Mouse (Mus musculus) MEL (cell line): Measurements from ENCODE around the gene 2310039H08Rik. TPM values are rescaled to one million over a fixed set of nuclear protein-coding genes. Genes with fewer than 3 reads are reported as not detected.

ENCODE experiments used
- DNase-seq: peaks from one replicate; pipeline ENCODE4 v3.0.0; 2011; ENCODE audit warnings: low read depth, low spot score
- H3K27ac ChIP-seq: 2 replicates; pipeline ENCODE4 v1.5.1; 2012; ENCODE audit warnings: low read depth, mild to moderate bottlenecking, control low read depth, low read length, moderate library complexity; ENCODE audit not compliant: control insufficient read depth
- H3K27me3 ChIP-seq, 2 experiments: fragments of 150-350 bp in 1 of 2; sonication (generic) in 1 of 2; 2 replicates each; pipeline ENCODE4 v1.6.1; 2012; ENCODE audit warnings: low read length in 2 of 2, mild to moderate bottlenecking in 2 of 2, improper control_type of control experiment in 1 of 2, moderate library complexity in 1 of 2; ENCODE audit not compliant: insufficient read depth in 2 of 2, control insufficient read depth in 1 of 2
- H3K36me3 ChIP-seq, 2 experiments: 2 replicates each; pipeline ENCODE4 v1.6.1; 2012 to 2014; ENCODE audit warnings: low read length in 2 of 2, improper control_type of control experiment in 1 of 2, inconsistent platforms in 1 of 2, mild to moderate bottlenecking in 1 of 2; ENCODE audit not compliant: insufficient read depth in 2 of 2, control insufficient read depth in 1 of 2
- H3K4me1 ChIP-seq, 2 experiments: fragments of 150-350 bp in 1 of 2; sonication (generic) in 1 of 2; 2 replicates each; pipeline ENCODE4 v1.6.1; 2012; ENCODE audit warnings: low read length in 2 of 2, improper control_type of control experiment in 1 of 2, mild to moderate bottlenecking in 1 of 2; ENCODE audit not compliant: insufficient read depth in 2 of 2, control insufficient read depth in 1 of 2
- H3K4me3 ChIP-seq, 2 experiments: fragments of 150-350 bp in 1 of 2; sonication (generic) in 1 of 2; 2 replicates each; pipeline ENCODE4 v1.5.1; 2012; ENCODE audit warnings: low read depth in 2 of 2, low read length in 2 of 2, mild to moderate bottlenecking in 2 of 2, moderate library complexity in 2 of 2, control low read depth in 1 of 2, improper control_type of control experiment in 1 of 2; ENCODE audit not compliant: control insufficient read depth in 1 of 2, insufficient read depth in 1 of 2
- H3K79me2 ChIP-seq: 2 replicates; pipeline ENCODE4 v1.6.1; 2012; ENCODE audit warnings: mild to moderate bottlenecking, low read length, moderate library complexity; ENCODE audit not compliant: control insufficient read depth, poor library complexity, insufficient read depth
- H3K9ac ChIP-seq: 2 replicates; pipeline ENCODE4 v1.6.1; 2012; ENCODE audit warnings: low read depth, mild to moderate bottlenecking, control low read depth, low read length, moderate library complexity; ENCODE audit not compliant: control insufficient read depth, poor library complexity, severe bottlenecking
- H3K9me3 ChIP-seq: fragments of 150-350 bp; sonication (generic); replicated peaks from 2 replicates; pipeline ENCODE4 v1.6.1; 2012; ENCODE audit warnings: mild to moderate bottlenecking, low read length, improper control_type of control experiment, moderate library complexity; ENCODE audit not compliant: insufficient read depth
- CHD1 ChIP-seq: IDR thresholded peaks from 2 replicates; pipeline ENCODE4 v1.6.1; 2012; ENCODE audit warnings: low read depth, mild to moderate bottlenecking, inconsistent platforms, low read length, improper control_type of control experiment
- CTCF ChIP-seq, 3 experiments: IDR thresholded peaks in 2 of 3; conservative IDR thresholded peaks in 1 of 3; 2 replicates each; pipeline ENCODE4 v1.5.1; 2011 to 2012; ENCODE audit warnings: low read length in 3 of 3, low read depth in 2 of 3, mild to moderate bottlenecking in 2 of 3, improper control_type of control experiment in 1 of 3, inconsistent platforms in 1 of 3, mixed read lengths in 1 of 3, moderate library complexity in 1 of 3; ENCODE audit not compliant: control insufficient read depth in 1 of 3, insufficient read depth in 1 of 3, poor library complexity in 1 of 3, severe bottlenecking in 1 of 3
- E2F4 ChIP-seq: IDR thresholded peaks from 2 replicates; pipeline ENCODE4 v1.6.1; 2011; ENCODE audit warnings: low read depth, low read length, improper control_type of control experiment, borderline replicate concordance
- ETS1 ChIP-seq: IDR thresholded peaks from 2 replicates; pipeline ENCODE4 v1.6.1; 2012; ENCODE audit warnings: low read depth, mild to moderate bottlenecking, inconsistent platforms, low read length, improper control_type of control experiment, moderate library complexity
- GATA1 ChIP-seq: IDR thresholded peaks from 2 replicates; pipeline ENCODE4 v1.6.1; 2011; ENCODE audit warnings: low read depth, low read length, improper control_type of control experiment
- HCFC1 ChIP-seq: IDR thresholded peaks from 2 replicates; pipeline ENCODE4 v1.6.1; 2012; ENCODE audit warnings: low read depth, mild to moderate bottlenecking, inconsistent platforms, low read length, improper control_type of control experiment, moderate library complexity
- JUND ChIP-seq: IDR thresholded peaks from 2 replicates; pipeline ENCODE4 v1.6.1; 2011; ENCODE audit warnings: low read depth, mild to moderate bottlenecking, improper control_type of control experiment, low read length
- KAT2A ChIP-seq: conservative IDR thresholded peaks from 2 replicates; pipeline ENCODE4 v1.6.1; 2012; ENCODE audit warnings: low read depth, low read length, improper control_type of control experiment, inconsistent platforms
- MAFK ChIP-seq: IDR thresholded peaks from 2 replicates; pipeline ENCODE4 v1.6.1; 2011; ENCODE audit warnings: low read depth, mild to moderate bottlenecking, low read length, improper control_type of control experiment, borderline replicate concordance
- MAX ChIP-seq: IDR thresholded peaks from 2 replicates; pipeline ENCODE4 v1.6.1; 2011; ENCODE audit warnings: low read length, improper control_type of control experiment
- MAZ ChIP-seq: IDR thresholded peaks from 2 replicates; pipeline ENCODE4 v1.6.1; 2012; ENCODE audit warnings: low read depth, mild to moderate bottlenecking, inconsistent platforms, low read length, improper control_type of control experiment
- MEF2A ChIP-seq: IDR thresholded peaks from 2 replicates; pipeline ENCODE4 v1.6.1; 2014; ENCODE audit warnings: low read depth, mild to moderate bottlenecking, inconsistent platforms, low read length, improper control_type of control experiment; ENCODE audit not compliant: poor library complexity, insufficient replicate concordance, severe bottlenecking; ENCODE audit errors: extremely low read depth
- MYC ChIP-seq: IDR thresholded peaks from 2 replicates; pipeline ENCODE4 v1.6.1; 2011; ENCODE audit warnings: low read depth, mild to moderate bottlenecking, low read length, improper control_type of control experiment, moderate library complexity
- NRF1 ChIP-seq: IDR thresholded peaks from 2 replicates; pipeline ENCODE4 v1.6.1; 2014; ENCODE audit warnings: low read depth, mild to moderate bottlenecking, inconsistent platforms, low read length, improper control_type of control experiment, moderate library complexity; ENCODE audit not compliant: poor library complexity, insufficient read depth, severe bottlenecking
- POLR2A ChIP-seq, 2 experiments: IDR thresholded peaks; 2 replicates each; pipeline ENCODE4 v1.6.1; 2011 to 2012; ENCODE audit warnings: low read length in 2 of 2, mild to moderate bottlenecking in 2 of 2, control low read depth in 1 of 2, improper control_type of control experiment in 1 of 2, low read depth in 1 of 2, moderate library complexity in 1 of 2; ENCODE audit not compliant: control insufficient read depth in 1 of 2, insufficient read depth in 1 of 2, poor library complexity in 1 of 2
- POLR2AphosphoS2 ChIP-seq: IDR thresholded peaks from 2 replicates; pipeline ENCODE4 v1.6.1; 2011; ENCODE audit warnings: low read length, improper control_type of control experiment
- RAD21 ChIP-seq: IDR thresholded peaks from 2 replicates; pipeline ENCODE4 v1.6.1; 2011; ENCODE audit warnings: mild to moderate bottlenecking, low read depth, low read length, improper control_type of control experiment
- RCOR1 ChIP-seq: IDR thresholded peaks from 2 replicates; pipeline ENCODE4 v1.6.1; 2012; ENCODE audit warnings: low read depth, mild to moderate bottlenecking, inconsistent platforms, low read length, improper control_type of control experiment
- TAL1 ChIP-seq: IDR thresholded peaks from 2 replicates; pipeline ENCODE4 v1.6.1; 2012; ENCODE audit warnings: mild to moderate bottlenecking, inconsistent platforms, low read length, moderate library complexity, mixed read lengths
- TBP ChIP-seq: IDR thresholded peaks from 2 replicates; pipeline ENCODE4 v1.8.0; 2011; ENCODE audit warnings: low read depth, low read length, improper control_type of control experiment
- TCF12 ChIP-seq: IDR thresholded peaks from 2 replicates; pipeline ENCODE4 v1.6.1; 2014; ENCODE audit warnings: low read depth, mild to moderate bottlenecking, inconsistent platforms, low read length, improper control_type of control experiment, moderate library complexity
- UBTF ChIP-seq: IDR thresholded peaks from 2 replicates; pipeline ENCODE4 v1.6.1; 2012; ENCODE audit warnings: low read depth, mild to moderate bottlenecking, inconsistent platforms, low read length, improper control_type of control experiment, moderate library complexity, borderline replicate concordance; ENCODE audit not compliant: insufficient read depth
- USF1 ChIP-seq: IDR thresholded peaks from 2 replicates; pipeline ENCODE4 v1.6.1; 2014; ENCODE audit warnings: low read depth, mild to moderate bottlenecking, inconsistent platforms, low read length, improper control_type of control experiment, moderate library complexity
- ZC3H11A ChIP-seq: IDR thresholded peaks from 2 replicates; pipeline ENCODE4 v1.6.1; 2012; ENCODE audit warnings: low read depth, mild to moderate bottlenecking, inconsistent platforms, low read length, improper control_type of control experiment
- ZKSCAN1 ChIP-seq: IDR thresholded peaks from 2 replicates; pipeline ENCODE4 v1.6.1; 2012; ENCODE audit warnings: low read depth, mild to moderate bottlenecking, inconsistent platforms, low read length, improper control_type of control experiment, moderate library complexity
- ZMIZ1 ChIP-seq: IDR thresholded peaks from 2 replicates; pipeline ENCODE4 v1.6.1; 2012; ENCODE audit warnings: low read depth, mild to moderate bottlenecking, inconsistent platforms, low read length, improper control_type of control experiment, moderate library complexity
- ZNF384 ChIP-seq: IDR thresholded peaks from 2 replicates; pipeline ENCODE4 v1.6.1; 2012; ENCODE audit warnings: low read depth, mild to moderate bottlenecking, inconsistent platforms, low read length, improper control_type of control experiment
- polyA plus RNA-seq, 2 experiments: library from polyadenylated mRNA; stranded (reverse) in 1 of 2; unstranded in 1 of 2; fragments of >175 nt in 1 of 2; fragments of >200 nt in 1 of 2; gene quantifications; 2 replicates each; pipeline versions ENCODE4 v1.2.1 to v1.2.4; 2012; ENCODE audit warnings: low replicate concordance in 2 of 2, low read depth in 1 of 2; ENCODE audit not compliant: insufficient read length in 2 of 2, insufficient read depth in 1 of 2, missing spikeins in 1 of 2
- total RNA-seq: library from RNA; depleted of rRNA; stranded (reverse); fragments of 300-350 nt; gene quantifications from 2 replicates; pipeline ENCODE4 v1.2.3, GENCODE M21; 2012

Gene 2310039H08Rik
- total and polyA plus RNA-seq, 3 experiments = 41.3 to 53.2 TPM; not detected in 1

- H3K4me3 ChIP-seq = peak overlapping the region; percentile 69 to 75
- no peak for DNase-seq
- H3K27ac ChIP-seq = peak overlapping the region; percentile 68
- H3K27me3 ChIP-seq = no peaks in the 10 kb centered on the region
- TF ChIP-seq CHD1 = no peak
- TF ChIP-seq POLR2AphosphoS2 = no peak
- no peak for TF ChIP-seq NRF1
- no peak for TF ChIP-seq ZNF384
- TF ChIP-seq GATA1 = no peak
- TF ChIP-seq KAT2A = no peak
- peaks cover 7 to 14% of the 10 kb centered on the region in 2 experiments for H3K36me3 ChIP-seq
- peaks cover 2 to 10% of the 10 kb centered on the region in 2 experiments for H3K4me1 ChIP-seq
- H3K9me3 ChIP-seq = no peaks in the 10 kb centered on the region
- peaks cover 18% of the 10 kb centered on the region for H3K79me2 ChIP-seq
- peak overlapping the region; percentile 88 for H3K9ac ChIP-seq
Measured at GRCm38 (mm10) chr17:46781876-46782275, 9.4 kb downstream of the 2310039H08Rik start.

DNA sequence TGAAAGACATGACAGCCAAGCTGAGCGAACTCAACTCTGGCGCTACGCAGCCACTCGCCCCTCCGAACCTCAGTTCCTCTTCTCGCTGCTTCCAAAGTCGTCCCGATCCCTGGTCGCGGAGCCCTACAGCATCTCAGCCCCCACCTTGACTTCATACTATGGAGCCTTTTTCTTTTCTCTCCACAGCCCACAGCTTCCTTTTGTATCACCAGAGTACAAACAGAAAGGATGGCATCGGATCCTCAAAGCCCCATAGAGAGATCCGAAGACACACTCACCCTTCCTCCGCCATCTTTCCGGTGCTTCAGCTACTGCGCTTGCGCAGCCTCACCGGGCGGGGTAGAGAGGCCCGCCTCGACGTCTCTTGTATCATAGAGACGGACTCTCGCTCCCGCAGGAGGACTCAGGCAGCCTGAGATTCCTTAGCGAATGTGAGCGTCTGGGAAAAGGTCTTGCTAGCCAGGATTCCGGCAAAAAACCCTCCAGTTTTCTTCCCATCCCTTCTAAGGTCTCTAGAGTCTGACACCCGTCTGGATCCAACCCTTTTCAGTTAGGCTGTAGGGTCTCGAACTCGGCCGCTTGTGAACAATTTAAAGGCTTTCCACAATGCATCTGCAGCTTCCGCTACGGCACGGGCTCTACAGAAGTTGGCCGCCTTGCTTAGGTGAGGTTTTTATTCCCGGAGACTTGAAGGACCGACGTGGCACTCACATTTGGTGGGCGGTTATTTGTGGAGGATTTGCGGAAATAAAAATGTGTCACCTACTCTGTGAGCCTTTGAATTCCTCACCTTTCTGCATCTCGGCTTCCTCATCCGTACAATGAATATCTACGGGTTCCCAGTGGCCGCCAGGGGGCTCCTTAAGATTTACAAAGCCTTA is 10.1 kb downstream of the 2310039H08Rik start, which contains the start of gene Rpl7l1:
TSS of gene Rpl7l1 (minus strand) at position 332 of the 881 bp plus-strand sequence.
- no peaks in the 10 kb centered on the region for H3K9me3 ChIP-seq
- H3K9ac ChIP-seq = peak within 1 kb of the TSS; percentile 88
- H3K79me2 ChIP-seq = peaks cover 18% of the 10 kb centered on the region
- DNase-seq = peak; percentile 96
- peak within 1 kb of the TSS; percentile 69 to 75 for H3K4me3 ChIP-seq
- H3K27ac ChIP-seq = peak within 1 kb of the TSS; percentile 77
- H3K27me3 ChIP-seq = no peaks in the 10 kb centered on the region
- H3K36me3 ChIP-seq = peaks cover 7 to 14% of the 10 kb centered on the region in 2 experiments
- peaks cover 2 to 13% of the 10 kb centered on the region in 2 experiments for H3K4me1 ChIP-seq
- TF ChIP-seq ZKSCAN1 (no peak), TAL1 (no peak), TCF12 (peak; percentile 93), RCOR1 (0 out of 2 replicates have a peak, but pooled peaks have one; percentile 43), GATA1 (0 out of 2 replicates have a peak, but pooled peaks have one; percentile 2), E2F4 (no peak), KAT2A (peak; percentile 67), JUND (0 out of 2 replicates have a peak, but pooled peaks have one; percentile 25), MYC (peak; percentile 98), POLR2A (IDR thresholded peaks at IDR 0.05; ENCODE audit: control insufficient read depth in 1 of 2, insufficient read depth in 1 of 2, low read depth in 1 of 2, low read length in 2 of 2, poor library complexity in 1 of 2) (peak; percentile 78 to 98), ZC3H11A (no peak; the same call in 1 of the 2 replicates), CTCF (IDR thresholded peaks at IDR 0.05 in 2 of 3, conservative IDR thresholded peaks at IDR 0.05 in 1 of 3; ENCODE audit: control insufficient read depth in 1 of 3, insufficient read depth in 1 of 3, low read depth in 2 of 3, low read length in 3 of 3, poor library complexity in 1 of 3, severe bottlenecking in 1 of 3) (peak; percentile 73 to 87 (median 77)), ZMIZ1 (peak; percentile 67), MAFK (no peak), ZNF384 (peak; percentile 54; the same call in 1 of the 2 replicates), UBTF (no peak), RAD21 (peak; percentile 80), HCFC1 (peak; percentile 92), MEF2A (no peak), CHD1 (0 out of 2 replicates have a peak, but pooled peaks have one; percentile 64), MAX (peak; percentile 73), TBP (peak; percentile 97), USF1 (0 out of 2 replicates have a peak, but pooled peaks have one; percentile 10), NRF1 (peak; percentile 89), MAZ (peak; percentile 6; the same call in 1 of the 2 replicates), ETS1 (0 out of 2 replicates have a peak, but pooled peaks have one; percentile 22)
